Mouse (Mus musculus) testis, adult 2 months (tissue): ENCODE results near the gene Arel1.

Experiments
- CTCF ChIP-seq: fragments of 200-500 bp; IDR thresholded peaks from 2 replicates; pipeline ENCODE4 v1.5.1; 2012; ENCODE audit warnings: low read depth, mild to moderate bottlenecking, inconsistent platforms, low read length, moderate library complexity; ENCODE audit not compliant: control insufficient read depth, insufficient read depth, insufficient replicate concordance
- POLR2A ChIP-seq: fragments of 200-500 bp; IDR thresholded peaks from 2 replicates; pipeline ENCODE4 v1.6.1; 2012; ENCODE audit warnings: low read depth, mild to moderate bottlenecking, inconsistent platforms, low read length, moderate library complexity; ENCODE audit not compliant: control insufficient read depth

DNA sequence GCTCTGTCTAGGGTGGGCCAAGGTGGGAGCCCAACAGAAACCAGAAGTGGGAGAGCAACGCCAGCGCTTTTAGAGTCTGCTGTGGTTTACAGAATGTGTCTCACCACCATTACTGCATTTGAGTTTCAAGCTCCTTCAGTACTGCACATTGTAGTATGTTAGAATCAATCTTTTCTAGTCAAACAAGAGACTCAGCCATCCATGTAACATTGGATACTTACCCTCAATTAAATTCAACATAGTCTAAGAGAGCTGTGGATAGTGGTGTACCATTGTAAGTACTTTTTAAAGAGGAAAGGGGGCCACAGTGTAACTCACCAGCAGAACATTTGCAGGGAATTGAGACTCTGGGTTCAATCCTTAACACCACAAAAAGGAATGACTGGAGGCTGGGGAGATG lies 59.1 kb downstream of the Arel1 start:
- TF ChIP-seq CTCF (no peak), POLR2A (no peak)
